Mouse (Mus musculus) left cerebral cortex, adult 8-10 months (tissue): ENCODE data around the gene Fbxw18. TPM values are rescaled to one million over a fixed set of nuclear protein-coding genes. Genes with fewer than 3 reads are reported as not detected.
"Not testable (repeated sequence)": the region's sequence is repeated elsewhere in the genome, so short reads cannot be mapped to it uniquely, and the experiment has no call there.

Source experiments
- DNase-seq, 2 experiments: peaks; one replicate each; pipeline ENCODE4 v3.0.0; 2022; ENCODE audit warnings: low spot score in 2 of 2
- total RNA-seq, 4 experiments: library from RNA; stranded (reverse); gene quantifications; 2 replicates each; pipeline ENCODE4 v1.2.4; 2022

The Fbxw18 gene
- total RNA-seq, result not detected

GRCm38 (mm10) chr9:109702600-109702999 lies at the start of gene Fbxw18:
Gene Fbxw18 (minus strand): TSS chr9:109702700.
- DNase-seq, result not testable (repeated sequence)

- not testable (repeated sequence) for DNase-seq
Measured at GRCm38 (mm10) chr9:109745989-109746388, 43.5 kb upstream of the Fbxw18 start, which contains the start of gene Fbxw26. Gene Fbxw26 (minus strand): TSS chr9:109746089.

DNA sequence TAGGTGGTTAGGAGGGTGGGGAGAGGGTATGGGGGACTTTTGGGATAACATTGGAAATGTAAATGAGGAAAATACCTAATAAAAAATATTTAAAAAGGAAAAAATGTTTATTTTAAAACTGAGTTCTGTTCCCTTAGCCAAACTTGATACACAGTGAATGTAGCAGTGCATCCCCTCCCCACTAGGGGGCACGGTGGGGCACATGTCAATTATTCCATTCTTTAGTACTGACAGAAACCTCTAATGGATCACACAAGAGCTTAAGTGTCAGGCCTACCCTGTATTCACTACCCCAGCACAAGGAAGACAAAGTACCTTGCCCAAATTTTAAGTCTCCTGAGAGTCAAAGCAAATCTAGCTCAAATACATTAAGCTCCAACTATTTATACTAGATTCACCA lies 17.2 kb downstream of the Fbxw18 start:
- peak in 1 of 2 experiments; percentile 6 for DNase-seq

- DNase-seq, result not testable (repeated sequence)
Measured at GRCm38 (mm10) chr9:109664552-109664951, 37.9 kb downstream of the Fbxw18 start, which contains the start of gene Fbxw25. Gene Fbxw25 (minus strand): TSS chr9:109664652.

Other genes starting within 250 kb of the Fbxw18 start
- not detected for gene Fbxw19, start 206.8 kb downstream of the Fbxw18 start, total RNA-seq
- not detected for gene Fbxw15, start 134.4 kb downstream of the Fbxw18 start, total RNA-seq
- not detected for gene Fbxw24, start 76.6 kb downstream of the Fbxw18 start, total RNA-seq
- not detected for gene Fbxw25, start 38.0 kb downstream of the Fbxw18 start, total RNA-seq
- gene Fbxw26, start 43.4 kb upstream of the Fbxw18 start, total RNA-seq, result not detected
- not detected for gene Fbxw27, start 88.0 kb upstream of the Fbxw18 start, total RNA-seq
- 1 to 10 TPM in 3 of 4 experiments, under 1 TPM in 1; 0.78 to 5.6 (median 1.9) TPM for gene Spink8, start 109.6 kb upstream of the Fbxw18 start, total RNA-seq
- 10 to 100 TPM in 3 of 4 experiments, 1 to 10 TPM in 1; 9.2 to 13.7 (median 11.5) TPM for gene Nme6, start 130.0 kb upstream of the Fbxw18 start, total RNA-seq
- gene Camp, start 146.9 kb upstream of the Fbxw18 start, total RNA-seq, result not detected
- gene Cdc25a, start 172.9 kb upstream of the Fbxw18 start, total RNA-seq, result 1 to 10 TPM; 4.8 to 6.1 (median 5.6) TPM
- gene Map4, start 228.8 kb upstream of the Fbxw18 start, total RNA-seq, result 100 to 1,000 TPM; 382 to 453 (median 413) TPM